8 mouse cellular contexts compared by ENCODE assay signal in genomic region chr15:103366376-103367149, GRCm38 (mm10). TPM values are rescaled to one million over a fixed set of nuclear protein-coding genes. Genes with fewer than 3 reads are reported as not detected.
DNase-seq lines count a peak whose midpoint lies in the region; ATAC-seq and TF ChIP-seq lines count a peak whose summit lies in the region.

Itga5 (minus strand) TSS chr15:103366763.

- in situ Hi-C loops in Patski (cut with MboI; ENCODE audit: low pct_unique_long_range_greater_than_20kb) = no loop called here

- H3K36me3 ChIP-seq in forebrain, embryonic 11.5 days (ENCODE audit: control insufficient read depth, insufficient read depth, low read length) = no peaks in the 10 kb centered on the region
- H3K36me3 ChIP-seq in stomach, embryonic 14.5 days (ENCODE audit: control insufficient read depth, insufficient read depth, low read length) = no peaks in the 10 kb centered on the region

- ATAC-seq in Patski = peak; percentile 83
- peak; percentile 73 for ATAC-seq in forebrain, embryonic 11.5 days (replicated peaks; ENCODE audit: low FRiP score)
- peak; percentile 73 for ATAC-seq in stomach, embryonic 14.5 days (ENCODE audit: insufficient number of reproducible peaks, insufficient read depth, low FRiP score, low read depth)

- intact Hi-C loops in heart, postnatal 14 days (cut with DNase I) = loop anchor here (1.0 kb wide), 1 partner anchor 22 kb away; no protein-coding TSS in a partner anchor

- TF ChIP-seq CTCF in Patski (IDR thresholded peaks at IDR 0.05) = no peak

- POLR2A ChIA-PET in Patski (lab: Charles Lee) = interaction anchor here (1.7 to 2.1 kb wide), 2 partner anchors 12 to 15 kb away, joined by 4 to 7 read pairs; no protein-coding TSS in a partner anchor

- H3K4me2 ChIP-seq in forebrain, embryonic 11.5 days (ENCODE audit: low read depth, low read length, severe bottlenecking) = peak within 1 kb of the TSS; percentile 95
- peak within 1 kb of the TSS; percentile 72 for H3K4me2 ChIP-seq in stomach, embryonic 14.5 days (replicated peaks; ENCODE audit: low read depth, low read length)

- CTCF ChIA-PET in Patski (lab: Charles Lee) = interaction anchor here (0.7 to 2.0 kb wide), 6 partner anchors 8 to 26 kb away, joined by 3 to 5 read pairs (median 4); no protein-coding TSS in a partner anchor

- peaks cover 6% of the 10 kb centered on the region; the same call in 1 of the 2 replicates for H3K4me1 ChIP-seq in forebrain, embryonic 11.5 days (replicated peaks; ENCODE audit: control insufficient read depth, insufficient read depth, low read length)
- peaks cover 20% of the 10 kb centered on the region for H3K4me1 ChIP-seq in stomach, embryonic 14.5 days (ENCODE audit: control insufficient read depth, insufficient read depth, low read length)

- DNase-seq in 3134 (ENCODE audit: extremely low read depth, insufficient read length, low spot score) (peak; percentile 89), Patski (ENCODE audit: low read depth, low spot score) (no peak)
- peak; percentile 80 for DNase-seq in forebrain, embryonic 11.5 days (ENCODE audit: low spot score)
- DNase-seq in heart, postnatal 14 days = peak; percentile 85 to 90
- DNase-seq in large intestine, adult 2 months (ENCODE audit: low read depth, low spot score) = no peak
- DNase-seq in mesoderm, embryonic 11.5 days (ENCODE audit: low read depth, low spot score) = peak; percentile 47
- DNase-seq in left cerebral cortex, adult 8-10 months (ENCODE audit: low spot score in 2 of 2) = no peak

- H3K4me3 ChIP-seq in forebrain, embryonic 11.5 days (ENCODE audit: low read depth, low read length) = peak within 1 kb of the TSS; percentile 62
- H3K4me3 ChIP-seq in stomach, embryonic 14.5 days (ENCODE audit: low read depth, low read length) = peak within 1 kb of the TSS; percentile 86

- 1% methylated on average over 44 of the region's 51 CpGs for WGBS in forebrain, embryonic 11.5 days
- WGBS in large intestine, adult 2 months = under 1% methylated on average over 49 of the region's 51 CpGs
- WGBS in stomach, embryonic 14.5 days = 1% methylated on average over 50 of the region's 51 CpGs

- H3K27me3 ChIP-seq in Patski = no peaks in the 10 kb centered on the region
- H3K27me3 ChIP-seq in forebrain, embryonic 11.5 days (ENCODE audit: control insufficient read depth, insufficient read depth, low read length) = no peaks in the 10 kb centered on the region
- no peaks in the 10 kb centered on the region for H3K27me3 ChIP-seq in stomach, embryonic 14.5 days (ENCODE audit: control insufficient read depth, insufficient read depth, low read length)

- no peaks in the 10 kb centered on the region for H3K9me3 ChIP-seq in forebrain, embryonic 11.5 days (ENCODE audit: control insufficient read depth, low read length)
- H3K9me3 ChIP-seq in stomach, embryonic 14.5 days (ENCODE audit: control insufficient read depth, low read depth, low read length) = no peaks in the 10 kb centered on the region

- peak within 1 kb of the TSS; percentile 77 for H3K9ac ChIP-seq in forebrain, embryonic 11.5 days (ENCODE audit: low read length)
- H3K9ac ChIP-seq in stomach, embryonic 14.5 days (replicated peaks; ENCODE audit: low read depth, low read length) = peak within 1 kb of the TSS; percentile 94

- no peak within 1 kb of the TSS for H3K27ac ChIP-seq in forebrain, embryonic 11.5 days (ENCODE audit: low read depth, low read length)
- H3K27ac ChIP-seq in stomach, embryonic 14.5 days (ENCODE audit: low read length) = peak within 1 kb of the TSS; percentile 94

RNA-seq across cellular contexts. Expression of gene Itga5, which starts in this region (rescaled TPM):
- 48.6 TPM for polyA plus RNA-seq in Patski (2021)
- 22.0 and 22.4 TPM in 2 replicates for polyA plus RNA-seq in forebrain, embryonic 11.5 days (2014; fragmentation: Nextera tagmentation; extraction: Ambion mirVana)
- total RNA-seq in heart, postnatal 14 days (2021) = 10 to 100 TPM; 61.1 to 70.4 TPM
- 20.5 and 27.0 TPM in 2 replicates for polyA plus RNA-seq in large intestine, adult 2 months (2012; rRNA removed)
- polyA plus RNA-seq in stomach, embryonic 14.5 days (2014; fragmentation: Nextera tagmentation; extraction: Ambion mirVana) = 67.5 and 71.2 TPM in 2 replicates
- 1 to 10 TPM; 5.7 to 7.2 (median 5.9) TPM for total RNA-seq in left cerebral cortex, adult 8-10 months (2022)

Comparison
In these comparisons a context has a peak if more than half of its experiments do, and no peak if none do; other contexts are left out.
1. RNA of gene Itga5 (total RNA-seq): 61.1 to 70.4 TPM in heart, postnatal 14 days; 5.7 to 7.2 TPM in left cerebral cortex, adult 8-10 months; every median in the first group is over 4 times any median in the second.
2. DNase-seq: peak in 3134 (single experiment), forebrain, embryonic 11.5 days (single experiment), heart, postnatal 14 days (2 of 2) and mesoderm, embryonic 11.5 days (single experiment); none in Patski (single experiment), large intestine, adult 2 months (single experiment) and left cerebral cortex, adult 8-10 months (0 of 2).
3. Peak in every context shown above with its lines, with median percentiles within 50 percentile points of each other: ATAC-seq.